Mouse (Mus musculus) hindbrain, embryonic 12.5 days (tissue): ENCODE results near the gene Rxrb. TPM values are rescaled to one million over a fixed set of nuclear protein-coding genes. Genes with fewer than 3 reads are reported as not detected.

Experiments
- ATAC-seq: fragments of 200-750 bp; cut with Nextera tagmentation; 2 replicates; pipeline ENCODE4 v1.8.0; 2017; ENCODE audit warnings: moderate TSS enrichment; ENCODE audit not compliant: low FRiP score
- H3K27ac ChIP-seq: fragments of 300-500 bp; sonication (generic); 2 replicates; pipeline ENCODE4 v1.5.1; 2016; ENCODE audit warnings: mild to moderate bottlenecking
- H3K27me3 ChIP-seq: fragments of 300-500 bp; sonication (generic); 2 replicates; pipeline ENCODE4 v1.6.1; 2016; ENCODE audit warnings: mild to moderate bottlenecking
- H3K36me3 ChIP-seq: fragments of 300-500 bp; sonication (generic); 2 replicates; pipeline ENCODE4 v1.6.1; 2016; ENCODE audit warnings: mild to moderate bottlenecking
- H3K4me1 ChIP-seq: fragments of 300-500 bp; sonication (generic); 2 replicates; pipeline ENCODE4 v1.6.1; 2016
- H3K4me2 ChIP-seq: fragments of 300-500 bp; sonication (generic); replicated peaks from 2 replicates; pipeline ENCODE4 v1.6.1; 2016; ENCODE audit warnings: mild to moderate bottlenecking
- H3K4me3 ChIP-seq: fragments of 300-500 bp; sonication (generic); 2 replicates; pipeline ENCODE4 v1.5.1; 2016; ENCODE audit warnings: mild to moderate bottlenecking
- H3K9ac ChIP-seq: fragments of 300-500 bp; sonication (generic); 2 replicates; pipeline ENCODE4 v1.6.1; 2016; ENCODE audit warnings: mild to moderate bottlenecking, moderate library complexity
- H3K9me3 ChIP-seq: fragments of 300-500 bp; sonication (generic); replicated peaks from 2 replicates; pipeline ENCODE4 v1.6.1; 2016; ENCODE audit warnings: mild to moderate bottlenecking
- WGBS: fragments of 180-500 bp; shearing (Covaris S2); methylation state at CpG from one replicate; pipeline ENCODE4 v1.1.7; 2016; 5-methylcytosine and 5-hydroxymethylcytosine counted together
- polyA plus RNA-seq: library from polyadenylated mRNA; unstranded; fragments of >200 nt; fragmentation: Nextera tagmentation; extraction: Ambion mirVana; gene quantifications from 2 replicates; pipeline ENCODE4 v1.2.1, GENCODE M21; 2016

Rxrb gene
- polyA plus RNA-seq, 1 experiment from 2014 or later, result 64.9 TPM

DNA sequence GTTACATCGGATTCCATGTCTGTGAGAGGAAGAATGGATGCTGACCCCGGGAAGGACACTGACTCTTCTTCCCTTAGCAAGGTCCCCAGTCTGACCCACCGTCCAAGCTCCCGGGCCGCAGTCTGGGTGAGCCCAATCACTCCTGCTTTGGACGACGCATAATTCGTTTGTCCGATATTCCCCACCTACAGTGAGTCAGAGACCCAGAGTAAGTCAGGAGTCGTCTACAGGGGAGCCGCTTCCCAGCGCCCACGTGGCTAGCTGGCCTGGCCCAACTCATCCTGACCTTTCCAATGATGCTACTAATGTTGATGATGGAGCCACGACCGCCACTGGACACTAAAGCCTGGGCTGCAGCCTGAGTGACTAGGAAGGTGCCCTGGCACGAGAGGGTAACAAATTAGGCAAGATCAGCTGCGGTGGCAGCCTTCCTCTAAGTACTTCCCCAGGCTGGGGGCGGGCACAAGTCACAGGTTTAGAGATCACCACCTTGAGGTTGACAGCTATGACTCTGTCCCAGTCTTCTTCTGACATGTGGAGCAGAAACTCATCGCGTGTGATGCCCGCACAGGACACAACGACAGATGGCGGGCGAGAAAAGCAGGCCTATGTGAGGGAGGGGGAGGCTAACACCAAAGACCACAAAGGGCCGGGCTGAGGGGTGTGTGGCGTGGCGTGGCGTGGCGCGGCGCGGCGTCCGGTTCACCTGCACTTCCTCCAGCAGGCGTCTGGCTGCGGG is 4.5 kb upstream of the Rxrb start:
- peak overlapping the region; percentile 97 for H3K27ac ChIP-seq
- peaks cover 68% of the 10 kb centered on the region for H3K4me1 ChIP-seq
- peak overlapping the region; percentile 77 for H3K4me3 ChIP-seq
- peak overlapping the region; percentile 83 for H3K9ac ChIP-seq
- no peaks in the 10 kb centered on the region for H3K9me3 ChIP-seq
- 3% methylated on average over 36 of the region's 36 CpGs for WGBS
- H3K36me3 ChIP-seq, result peaks cover 29% of the 10 kb centered on the region
- ATAC-seq, result no peak
- H3K4me2 ChIP-seq, result peak overlapping the region; percentile 89
- no peaks in the 10 kb centered on the region for H3K27me3 ChIP-seq

GRCm38 (mm10) chr17:34027656-34028223 is 3.9 kb upstream of the Rxrb start, which contains the start of gene H2-Ke6:
H2-Ke6 (minus strand) TSS chr17:34028060.
- Histone ChIP-seq H3K9ac (peak within 1 kb of the TSS; percentile 83), H3K4me3 (peak within 1 kb of the TSS; percentile 77), H3K36me3 (peaks cover 22% of the 10 kb centered on the region), H3K9me3 (no peaks in the 10 kb centered on the region), H3K4me2 (peak within 1 kb of the TSS; percentile 89), H3K27ac (peak within 1 kb of the TSS; percentile 97), H3K27me3 (no peaks in the 10 kb centered on the region), H3K4me1 (peaks cover 66% of the 10 kb centered on the region)
- peak; percentile 69 for ATAC-seq
- WGBS, result under 1% methylated on average over 44 of the region's 49 CpGs

DNA sequence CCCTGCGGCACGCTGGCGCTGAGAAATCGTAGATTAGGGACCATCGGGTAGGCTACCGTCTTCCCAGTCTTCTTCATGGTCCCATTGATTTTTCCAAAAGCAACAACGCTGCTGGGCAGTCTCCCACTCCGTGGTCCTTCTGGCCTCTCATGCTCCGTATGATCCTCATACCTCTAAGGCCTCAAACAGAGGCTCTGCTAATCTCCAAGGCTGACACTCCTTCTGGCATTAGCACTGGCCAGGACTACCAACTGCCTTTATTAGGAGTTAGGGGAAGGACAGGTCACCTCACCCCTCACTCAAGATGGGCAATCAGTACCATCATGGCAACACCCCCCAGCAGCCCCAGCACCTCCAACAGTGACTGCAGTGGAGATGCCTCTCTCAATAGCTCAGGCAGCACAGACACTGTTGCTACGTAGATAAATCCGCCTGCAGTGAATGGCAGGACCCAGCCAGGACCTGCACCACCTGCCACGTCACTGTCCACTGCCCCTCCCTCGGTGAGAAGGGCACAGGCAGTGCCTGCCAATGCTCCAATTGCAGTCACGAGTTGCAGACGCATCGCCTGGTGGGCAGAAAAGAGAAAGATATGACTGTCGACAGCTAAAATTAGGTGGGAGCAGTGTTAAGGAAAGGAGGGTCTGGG is 3.0 kb upstream of the Rxrb start:
- H3K9ac ChIP-seq, result peak overlapping the region; percentile 98; the same call in 1 of the 2 replicates
- WGBS, result 52% methylated on average over 17 of the region's 17 CpGs

DNA sequence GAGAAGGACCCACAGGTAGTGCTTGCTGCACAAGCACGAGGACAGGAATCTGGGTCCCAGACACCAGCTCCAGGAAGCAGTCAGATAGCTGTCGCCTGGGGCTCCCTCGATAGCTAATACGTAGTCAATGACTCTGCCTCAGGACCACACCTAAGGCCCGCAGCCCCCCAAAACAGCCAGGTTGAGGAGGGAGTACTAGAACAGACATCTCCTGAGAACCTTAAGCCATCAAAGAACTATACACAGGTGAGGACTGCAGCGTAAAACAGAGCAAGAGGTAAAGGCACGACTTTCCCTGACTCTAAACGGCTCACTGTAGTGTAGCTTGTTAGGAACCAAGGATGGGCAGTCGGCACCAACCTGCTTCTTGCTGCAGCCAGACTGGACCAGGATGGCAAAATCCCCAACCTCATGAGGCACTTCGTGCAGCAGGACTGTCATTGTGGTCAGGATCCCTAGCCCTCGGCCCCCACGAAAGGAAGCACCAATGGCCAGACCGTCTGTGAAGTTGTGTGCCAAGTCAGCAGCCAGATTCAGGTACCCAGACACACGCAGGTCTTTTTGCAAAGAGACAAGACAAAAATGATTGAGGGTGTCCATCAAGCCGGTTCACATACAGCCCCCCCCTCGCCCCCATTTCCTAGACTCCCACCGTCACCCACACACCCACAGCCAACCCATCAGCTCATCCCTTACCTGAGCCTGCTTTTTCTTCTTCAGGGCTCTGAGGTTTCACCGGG is 2.3 kb upstream of the Rxrb start:
- peak overlapping the region; percentile 98 for H3K9ac ChIP-seq
- H3K27ac ChIP-seq, result no peak overlapping the region

More for the DNA sequence above, 3.0 kb upstream of the Rxrb start:
- H3K4me3 ChIP-seq, result peak overlapping the region; percentile 77
- H3K9me3 ChIP-seq, result no peaks in the 10 kb centered on the region
- no peak for ATAC-seq
- H3K4me1 ChIP-seq, result peaks cover 71% of the 10 kb centered on the region
- peak overlapping the region; percentile 97 for H3K27ac ChIP-seq
- H3K27me3 ChIP-seq, result no peaks in the 10 kb centered on the region
- H3K4me2 ChIP-seq, result peak overlapping the region; percentile 89
- H3K36me3 ChIP-seq, result peaks cover 17% of the 10 kb centered on the region

DNA sequence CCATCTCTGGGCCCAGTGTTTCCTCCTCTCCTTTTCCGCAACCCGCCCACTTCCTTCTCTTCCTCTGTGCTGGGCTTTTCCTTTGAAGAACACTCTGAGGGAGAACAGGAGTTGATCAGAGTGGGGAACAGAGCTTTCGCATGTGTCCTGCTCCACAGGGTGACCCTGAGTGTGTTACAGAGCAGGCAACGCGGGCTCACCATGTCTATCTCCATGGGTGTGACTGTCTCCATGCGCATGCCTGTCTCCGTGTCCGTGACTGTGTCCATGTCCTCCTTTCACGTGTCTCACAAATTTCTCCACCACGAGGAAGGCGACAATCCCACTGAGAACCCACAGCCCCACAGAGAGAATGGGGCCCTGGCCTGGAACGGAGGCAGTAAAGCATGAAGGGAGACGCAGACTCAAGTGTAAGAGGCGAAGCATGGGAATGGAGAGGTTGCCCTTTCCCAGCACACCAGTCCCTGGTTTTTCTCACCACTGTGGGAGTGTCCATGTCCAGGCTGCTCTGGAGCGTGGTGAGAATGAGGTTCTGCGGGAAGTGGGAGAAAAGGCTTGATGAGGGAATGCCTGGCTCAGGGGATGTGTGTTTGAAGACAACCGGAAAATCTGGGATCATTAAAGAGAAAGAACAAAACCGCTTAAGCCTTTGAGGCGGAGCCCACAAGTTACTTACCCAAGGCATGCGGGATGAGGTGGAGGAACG is 1.6 kb upstream of the Rxrb start:
- 76% methylated on average over 21 of the region's 21 CpGs for whole genome bisulfite sequencing
- Histone ChIP-seq H3K4me2 (peak overlapping the region; percentile 83), H3K27me3 (no peaks in the 10 kb centered on the region), H3K27ac (no peak overlapping the region), H3K9me3 (no peaks in the 10 kb centered on the region), H3K4me1 (peaks cover 69% of the 10 kb centered on the region), H3K36me3 (peaks cover 26% of the 10 kb centered on the region), H3K4me3 (peak overlapping the region; percentile 95), H3K9ac (peak overlapping the region; percentile 98)
- ATAC-seq, result no peak

More for the DNA sequence above, 2.3 kb upstream of the Rxrb start:
- Histone ChIP-seq H3K4me2 (peak overlapping the region; percentile 89), H3K4me3 (peak overlapping the region; percentile 95), H3K36me3 (peaks cover 22% of the 10 kb centered on the region), H3K9me3 (no peaks in the 10 kb centered on the region), H3K4me1 (peaks cover 69% of the 10 kb centered on the region), H3K27me3 (no peaks in the 10 kb centered on the region)
- 91% methylated on average over 18 of the region's 18 CpGs for WGBS
- ATAC-seq, result no peak

- Histone ChIP-seq H3K36me3 (peaks cover 34% of the 10 kb centered on the region), H3K4me1 (peaks cover 61% of the 10 kb centered on the region), H3K27me3 (no peaks in the 10 kb centered on the region), H3K27ac (peak overlapping the region; percentile 98), H3K9ac (peak overlapping the region; percentile 98), H3K9me3 (no peaks in the 10 kb centered on the region), H3K4me3 (peak overlapping the region; percentile 95), H3K4me2 (peak overlapping the region; percentile 83)
- 6% methylated on average over 20 of the region's 20 CpGs for WGBS
- no peak for ATAC-seq
Measured at GRCm38 (mm10) chr17:34030861-34031326, 718 bp upstream of the Rxrb start.

DNA sequence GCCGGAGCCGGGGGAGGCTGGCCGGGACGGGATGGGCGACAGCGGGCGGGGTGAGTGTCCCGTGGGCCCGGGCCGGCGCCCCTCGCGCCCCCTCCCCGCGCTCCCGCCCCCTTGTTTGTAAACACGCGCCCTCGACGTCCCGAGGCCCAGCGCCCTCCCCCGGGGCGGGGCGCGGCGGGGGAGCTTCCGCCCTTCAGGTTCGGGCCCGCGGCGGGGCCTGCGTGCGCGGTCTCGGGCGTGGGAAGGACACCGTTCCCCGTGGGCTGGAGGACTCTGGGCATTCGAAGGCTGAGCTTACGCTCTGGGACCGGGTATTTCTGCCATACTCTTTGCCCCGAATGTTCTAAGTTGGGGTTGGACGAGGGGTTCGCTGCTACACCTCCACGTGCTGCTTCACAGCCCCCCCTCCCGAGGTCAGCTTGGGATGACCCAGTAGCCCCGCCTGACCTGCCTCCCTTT is 591 bp downstream of the Rxrb start:
- Histone ChIP-seq H3K27ac (peak overlapping the region; percentile 98), H3K9me3 (no peaks in the 10 kb centered on the region), H3K27me3 (0 out of 2 replicates have a peak, but pooled peaks cover under 1% of the 10 kb centered on the region), H3K4me1 (peaks cover 48% of the 10 kb centered on the region), H3K4me3 (peak overlapping the region; percentile 95), H3K36me3 (peaks cover 47% of the 10 kb centered on the region), H3K4me2 (peak overlapping the region; percentile 83), H3K9ac (peak overlapping the region; percentile 98)
- ATAC-seq, result peak; percentile 5; the same call in 1 of the 2 replicates
- 1% methylated on average over 32 of the region's 48 CpGs for WGBS

- Histone ChIP-seq H3K4me1 (peaks cover 49% of the 10 kb centered on the region), H3K27ac (no peak overlapping the region), H3K4me3 (peak overlapping the region; percentile 95), H3K36me3 (peaks cover 53% of the 10 kb centered on the region), H3K4me2 (peak overlapping the region; percentile 83), H3K9me3 (no peaks in the 10 kb centered on the region), H3K9ac (peak overlapping the region; percentile 98), H3K27me3 (0 out of 2 replicates have a peak, but pooled peaks cover 6% of the 10 kb centered on the region)
- WGBS, result 63% methylated on average over 9 of the region's 9 CpGs
- ATAC-seq, result no peak
Measured at GRCm38 (mm10) chr17:34032806-34033205, 1.2 kb downstream of the Rxrb start.

DNA sequence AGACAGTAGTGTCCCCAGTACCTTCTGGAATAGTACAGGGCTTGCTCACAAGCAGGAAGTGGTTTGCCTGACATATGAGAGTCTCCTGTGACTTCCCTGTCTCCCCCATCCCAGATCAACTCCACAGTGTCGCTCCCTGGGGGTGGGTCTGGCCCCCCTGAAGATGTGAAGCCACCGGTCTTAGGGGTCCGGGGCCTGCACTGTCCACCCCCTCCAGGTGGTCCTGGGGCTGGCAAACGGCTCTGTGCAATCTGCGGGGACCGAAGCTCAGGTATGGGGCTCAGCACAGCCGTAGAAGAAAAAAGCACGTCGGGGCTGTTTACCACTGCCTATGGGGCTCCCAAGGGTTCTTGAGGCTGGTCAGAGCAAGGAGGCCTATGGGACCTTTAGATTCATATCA is 1.8 kb downstream of the Rxrb start:
- H3K9me3 ChIP-seq, result no peaks in the 10 kb centered on the region
- H3K27me3 ChIP-seq, result 0 out of 2 replicates have a peak, but pooled peaks cover 9% of the 10 kb centered on the region
- no peak for ATAC-seq
- 91% methylated on average over 9 of the region's 9 CpGs for WGBS
- H3K4me3 ChIP-seq, result 0 out of 2 replicates have a peak overlapping the region, but pooled peaks have one; percentile 95
- H3K36me3 ChIP-seq, result peaks cover 56% of the 10 kb centered on the region
- peak overlapping the region; percentile 98; the same call in 1 of the 2 replicates for H3K9ac ChIP-seq
- peak overlapping the region; percentile 12; the same call in 1 of the 2 replicates for H3K27ac ChIP-seq
- H3K4me2 ChIP-seq, result peak overlapping the region; percentile 83
- H3K4me1 ChIP-seq, result peaks cover 50% of the 10 kb centered on the region

GRCm38 (mm10) chr17:34034064-34034463 is 2.5 kb downstream of the Rxrb start:
- Histone ChIP-seq H3K4me1 (peaks cover 50% of the 10 kb centered on the region), H3K36me3 (peaks cover 49% of the 10 kb centered on the region), H3K9ac (no peak overlapping the region; the same call in 1 of the 2 replicates), H3K4me2 (no peak overlapping the region), H3K4me3 (0 out of 2 replicates have a peak overlapping the region, but pooled peaks have one; percentile 4), H3K27me3 (0 out of 2 replicates have a peak, but pooled peaks cover 9% of the 10 kb centered on the region), H3K9me3 (no peaks in the 10 kb centered on the region), H3K27ac (no peak overlapping the region)
- ATAC-seq, result no peak
- 76% methylated on average over 10 of the region's 10 CpGs for WGBS

- WGBS, result 90% methylated on average over 9 of the region's 9 CpGs
- Histone ChIP-seq H3K36me3 (peaks cover 39% of the 10 kb centered on the region), H3K27ac (no peak overlapping the region), H3K4me1 (peaks cover 51% of the 10 kb centered on the region), H3K4me3 (no peak overlapping the region), H3K4me2 (no peak overlapping the region), H3K27me3 (peaks cover 16% of the 10 kb centered on the region; the same call in 1 of the 2 replicates), H3K9ac (no peak overlapping the region), H3K9me3 (no peaks in the 10 kb centered on the region)
- no peak for ATAC-seq
Measured at GRCm38 (mm10) chr17:34035517-34035916, 3.9 kb downstream of the Rxrb start.
